Mouse (Mus musculus): Measurements from ENCODE around the gene Thrb. TPM values are rescaled to one million over a fixed set of nuclear protein-coding genes. Genes with fewer than 3 reads are reported as not detected.

Thrb gene
- total and polyA plus RNA-seq, 2 experiments from 2014 or later = 2.1 to 8.9 TPM

DNA sequence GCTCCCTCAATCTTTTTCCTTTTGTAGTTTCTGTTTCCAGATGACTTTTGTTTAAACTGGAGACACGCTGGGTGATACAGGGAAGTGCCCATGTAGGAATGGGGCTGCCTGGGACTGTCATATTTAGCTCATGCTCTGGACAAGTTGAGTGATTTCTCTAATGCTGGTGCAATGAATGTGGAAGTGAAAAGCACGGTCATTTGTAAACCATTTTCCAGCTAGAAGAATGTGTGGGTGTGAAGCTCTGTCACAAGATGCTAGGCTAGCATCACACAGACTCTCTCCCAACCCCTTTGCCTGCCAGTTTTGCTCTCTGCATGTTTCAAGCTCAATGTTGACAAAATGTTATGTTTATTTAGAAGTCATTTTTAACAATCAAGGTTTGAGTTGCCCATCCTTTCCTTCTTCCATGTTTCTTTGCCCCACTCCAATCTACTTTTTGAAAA lies 83.7 kb downstream of the Thrb start:
- TF ChIP-seq CTCF (IDR thresholded peaks at IDR 0.05) = no peak
- H3K4me1 ChIP-seq (ENCODE audit: insufficient read depth, low read length) = no peaks in the 10 kb centered on the region
- WGBS = 71% methylated on average over 2 of the region's 2 CpGs
- no peaks in the 10 kb centered on the region for H3K9me3 ChIP-seq (ENCODE audit: low read length)
- no peak overlapping the region for H3K9ac ChIP-seq (replicated peaks; ENCODE audit: low read length, poor library complexity, severe bottlenecking)
- H3K36me3 ChIP-seq (ENCODE audit: insufficient read depth, low read length) = no peaks in the 10 kb centered on the region
- no peak overlapping the region for H3K27ac ChIP-seq (ENCODE audit: low read depth, low read length)
- DNase-seq (ENCODE audit: low spot score) (no peak), ATAC-seq (ENCODE audit: low FRiP score) (no peak)
- H3K27me3 ChIP-seq (ENCODE audit: insufficient read depth, low read length) = no peaks in the 10 kb centered on the region
- no peak overlapping the region for H3K4me3 ChIP-seq (ENCODE audit: low read depth, low read length)
- H3K4me2 ChIP-seq (ENCODE audit: low read depth, low read length, poor library complexity, severe bottlenecking) = no peak overlapping the region

DNA sequence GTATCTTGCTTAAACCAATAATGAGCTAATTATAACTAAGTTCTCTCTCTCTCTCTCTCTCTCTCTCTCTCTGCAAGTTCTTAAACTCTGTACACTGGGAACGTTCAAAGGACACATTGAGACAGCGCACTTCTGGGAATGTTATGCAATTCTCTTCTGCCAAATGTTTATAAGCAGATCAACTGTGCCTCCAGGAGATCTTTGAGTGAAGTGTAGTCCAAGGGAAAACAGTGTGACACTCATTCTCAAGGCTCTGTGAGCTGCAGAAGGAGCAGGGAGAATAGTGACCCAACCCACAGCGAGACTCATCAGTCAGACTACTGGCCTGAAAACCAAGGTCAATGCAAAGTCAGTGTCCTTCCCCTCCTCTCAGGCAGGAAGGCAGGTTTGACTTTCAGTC lies 87.9 kb downstream of the Thrb start:
- no peaks in the 10 kb centered on the region for H3K27me3 ChIP-seq (ENCODE audit: insufficient read depth, low read length)
- H3K4me2 ChIP-seq (ENCODE audit: low read depth, low read length, poor library complexity, severe bottlenecking) = no peak overlapping the region
- H3K9me3 ChIP-seq (ENCODE audit: low read length) = no peaks in the 10 kb centered on the region
- TF ChIP-seq CTCF (IDR thresholded peaks at IDR 0.05) = no peak
- DNase-seq (ENCODE audit: low spot score) = no peak
- no peaks in the 10 kb centered on the region for H3K36me3 ChIP-seq (ENCODE audit: insufficient read depth, low read length)
- H3K4me1 ChIP-seq (ENCODE audit: insufficient read depth, low read length) = no peaks in the 10 kb centered on the region
- 83% methylated on average over 3 of the region's 3 CpGs for WGBS
- H3K4me3 ChIP-seq (ENCODE audit: low read depth, low read length) = no peak overlapping the region
- ATAC-seq (ENCODE audit: low FRiP score) = no peak
- no peak overlapping the region for H3K27ac ChIP-seq (ENCODE audit: low read depth, low read length)
- no peak overlapping the region for H3K9ac ChIP-seq (replicated peaks; ENCODE audit: low read length, poor library complexity, severe bottlenecking)

DNA sequence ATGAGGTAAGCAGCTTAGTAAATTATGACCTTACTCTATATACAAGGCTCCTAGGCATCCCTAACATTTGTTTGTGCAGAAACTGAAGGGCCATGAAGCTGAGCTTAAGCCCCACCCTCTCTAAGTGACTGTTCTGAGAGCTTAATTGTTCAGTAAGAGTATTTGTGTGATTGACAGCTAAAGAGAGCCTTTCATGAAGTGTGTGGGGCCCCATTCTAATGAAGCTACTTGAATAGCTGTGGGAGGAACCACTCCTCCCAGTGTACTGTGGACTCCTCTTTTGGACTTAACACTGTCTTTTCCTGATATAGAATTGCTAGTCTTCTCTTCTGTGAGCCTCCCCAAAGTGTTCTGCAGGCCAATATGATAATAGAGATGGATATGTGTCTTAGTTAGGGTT lies 88.9 kb downstream of the Thrb start:
- H3K4me1 ChIP-seq (ENCODE audit: insufficient read depth, low read length) = no peaks in the 10 kb centered on the region
- H3K27me3 ChIP-seq (ENCODE audit: insufficient read depth, low read length) = no peaks in the 10 kb centered on the region
- no peak overlapping the region for H3K4me3 ChIP-seq (ENCODE audit: low read depth, low read length)
- H3K4me2 ChIP-seq (ENCODE audit: low read depth, low read length, poor library complexity, severe bottlenecking) = no peak overlapping the region
- TF ChIP-seq CTCF (IDR thresholded peaks at IDR 0.05) = no peak
- no peak for DNase-seq (ENCODE audit: low spot score)
- H3K36me3 ChIP-seq (ENCODE audit: insufficient read depth, low read length) = no peaks in the 10 kb centered on the region
- ATAC-seq (ENCODE audit: low FRiP score) = no peak
- H3K9ac ChIP-seq (replicated peaks; ENCODE audit: low read length, poor library complexity, severe bottlenecking) = no peak overlapping the region
- H3K27ac ChIP-seq (ENCODE audit: low read depth, low read length) = no peak overlapping the region
- no peaks in the 10 kb centered on the region for H3K9me3 ChIP-seq (ENCODE audit: low read length)

DNA sequence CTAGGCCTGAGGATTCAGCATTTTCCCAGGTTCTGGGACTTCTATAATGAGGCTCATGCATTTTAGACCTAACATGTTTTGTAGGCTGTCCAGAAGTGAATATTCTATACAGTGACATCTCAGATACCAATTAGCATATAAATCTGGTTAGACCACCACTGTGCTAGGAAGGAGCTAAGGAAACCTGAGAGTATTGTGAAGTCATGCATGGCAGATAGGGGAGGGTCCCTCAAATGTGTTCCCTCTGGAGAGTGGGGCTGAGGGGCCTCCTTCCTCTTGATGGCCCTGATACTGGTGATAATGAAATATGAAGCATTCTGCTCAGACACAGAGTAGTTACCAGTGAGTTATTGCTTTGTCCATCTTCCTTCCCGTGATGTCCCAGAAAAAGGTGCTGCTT lies 91.8 kb downstream of the Thrb start:
- Histone ChIP-seq H3K9ac (replicated peaks; ENCODE audit: low read length, poor library complexity, severe bottlenecking) (no peak overlapping the region), H3K36me3 (ENCODE audit: insufficient read depth, low read length) (no peaks in the 10 kb centered on the region), H3K27ac (ENCODE audit: low read depth, low read length) (no peak overlapping the region), H3K9me3 (ENCODE audit: low read length) (no peaks in the 10 kb centered on the region), H3K27me3 (ENCODE audit: insufficient read depth, low read length) (no peaks in the 10 kb centered on the region), H3K4me2 (ENCODE audit: low read depth, low read length, poor library complexity, severe bottlenecking) (no peak overlapping the region), H3K4me3 (ENCODE audit: low read depth, low read length) (no peak overlapping the region), H3K4me1 (ENCODE audit: insufficient read depth, low read length) (no peaks in the 10 kb centered on the region)
- WGBS = 91% methylated on average over 1 of the region's 1 CpGs
- DNase-seq (ENCODE audit: low spot score) (no peak), ATAC-seq (ENCODE audit: low FRiP score) (no peak)
- TF ChIP-seq CTCF (IDR thresholded peaks at IDR 0.05) = no peak

DNA sequence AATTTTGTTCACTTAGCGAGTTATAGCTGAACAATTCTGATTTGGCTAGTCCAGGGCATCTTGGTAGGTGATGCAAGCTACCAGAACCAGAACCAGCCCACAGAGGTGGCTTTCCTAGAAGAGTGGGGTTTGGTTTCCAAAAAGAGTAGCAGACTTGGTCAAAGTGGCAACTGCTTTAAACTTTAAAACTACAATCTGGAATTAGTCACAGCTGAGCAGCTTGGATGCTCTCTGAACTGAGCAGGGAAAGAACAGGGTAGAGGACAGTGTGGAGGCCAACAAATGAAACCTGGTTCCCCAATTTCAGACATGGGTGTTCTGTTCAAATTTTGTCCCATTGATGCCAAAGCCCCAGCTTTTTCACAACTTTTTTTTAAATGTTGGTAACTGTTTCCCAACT lies 93.4 kb downstream of the Thrb start:
- no peaks in the 10 kb centered on the region for H3K36me3 ChIP-seq (ENCODE audit: insufficient read depth, low read length)
- H3K27me3 ChIP-seq (ENCODE audit: insufficient read depth, low read length) = no peaks in the 10 kb centered on the region
- H3K4me1 ChIP-seq (ENCODE audit: insufficient read depth, low read length) = no peaks in the 10 kb centered on the region
- no peak overlapping the region for H3K4me3 ChIP-seq (ENCODE audit: low read depth, low read length)
- no peak overlapping the region for H3K4me2 ChIP-seq (ENCODE audit: low read depth, low read length, poor library complexity, severe bottlenecking)
- ATAC-seq (ENCODE audit: low FRiP score) (no peak), DNase-seq (ENCODE audit: low spot score) (no peak)
- WGBS = 93% methylated on average over 1 of the region's 1 CpGs
- no peaks in the 10 kb centered on the region for H3K9me3 ChIP-seq (ENCODE audit: low read length)
- TF ChIP-seq CTCF (IDR thresholded peaks at IDR 0.05) = no peak
- H3K9ac ChIP-seq (replicated peaks; ENCODE audit: low read length, poor library complexity, severe bottlenecking) = no peak overlapping the region
- H3K27ac ChIP-seq (ENCODE audit: low read depth, low read length) = no peak overlapping the region

DNA sequence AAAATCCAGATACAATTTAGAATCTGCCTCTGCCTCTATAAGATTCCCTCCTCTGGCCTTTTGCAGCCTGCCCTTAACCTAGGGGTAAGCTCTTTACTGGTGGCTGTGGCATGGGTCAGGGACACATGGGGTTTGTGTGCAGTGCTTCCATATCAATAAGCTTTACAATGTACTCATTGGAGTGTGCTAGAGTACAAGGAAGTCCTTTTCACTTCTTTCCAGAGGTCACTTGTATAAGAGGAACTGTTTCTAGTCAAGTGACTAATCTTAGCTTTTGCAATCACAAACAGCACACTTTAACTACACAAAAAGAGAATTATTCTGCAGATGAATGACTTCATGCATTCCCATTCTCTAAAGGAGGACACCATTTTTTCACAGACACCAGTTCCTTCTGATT lies 96.7 kb downstream of the Thrb start:
- ATAC-seq (ENCODE audit: low FRiP score) (no peak), DNase-seq (ENCODE audit: low spot score) (no peak)
- H3K27me3 ChIP-seq (ENCODE audit: insufficient read depth, low read length) = no peaks in the 10 kb centered on the region
- H3K9ac ChIP-seq (replicated peaks; ENCODE audit: low read length, poor library complexity, severe bottlenecking) = no peak overlapping the region
- TF ChIP-seq CTCF (IDR thresholded peaks at IDR 0.05) = no peak
- H3K4me3 ChIP-seq (ENCODE audit: low read depth, low read length) = no peak overlapping the region
- H3K9me3 ChIP-seq (ENCODE audit: low read length) = no peaks in the 10 kb centered on the region
- H3K4me2 ChIP-seq (ENCODE audit: low read depth, low read length, poor library complexity, severe bottlenecking) = no peak overlapping the region
- H3K4me1 ChIP-seq (ENCODE audit: insufficient read depth, low read length) = no peaks in the 10 kb centered on the region
- H3K27ac ChIP-seq (ENCODE audit: low read depth, low read length) = no peak overlapping the region
- H3K36me3 ChIP-seq (ENCODE audit: insufficient read depth, low read length) = no peaks in the 10 kb centered on the region

DNA sequence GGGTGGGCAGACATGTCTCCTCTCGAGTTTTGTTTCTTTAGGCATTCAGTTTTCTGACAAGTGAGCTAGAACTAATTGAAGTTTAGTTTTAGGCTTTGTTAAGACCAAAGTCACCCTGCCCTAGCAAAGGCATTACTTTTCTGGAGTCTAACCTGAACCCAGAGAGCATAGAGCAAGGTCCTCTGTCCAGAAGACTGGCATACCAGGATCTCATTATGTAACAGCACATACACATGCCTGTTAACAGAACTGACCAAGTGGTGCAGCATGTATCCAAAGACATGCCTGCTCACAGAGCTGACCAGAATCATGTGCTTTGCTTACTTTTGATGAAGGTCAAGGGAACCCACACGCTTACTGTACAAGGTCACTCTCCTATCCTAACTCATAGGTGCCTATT lies 107.9 kb downstream of the Thrb start:
- Histone ChIP-seq H3K4me2 (ENCODE audit: low read depth, low read length, poor library complexity, severe bottlenecking) (no peak overlapping the region), H3K4me3 (ENCODE audit: low read depth, low read length) (no peak overlapping the region), H3K4me1 (ENCODE audit: insufficient read depth, low read length) (no peaks in the 10 kb centered on the region), H3K27ac (ENCODE audit: low read depth, low read length) (no peak overlapping the region), H3K9ac (replicated peaks; ENCODE audit: low read length, poor library complexity, severe bottlenecking) (no peak overlapping the region), H3K9me3 (ENCODE audit: low read length) (no peaks in the 10 kb centered on the region), H3K36me3 (ENCODE audit: insufficient read depth, low read length) (no peaks in the 10 kb centered on the region), H3K27me3 (ENCODE audit: insufficient read depth, low read length) (no peaks in the 10 kb centered on the region)
- 68% methylated on average over 2 of the region's 2 CpGs for WGBS
- DNase-seq (ENCODE audit: low spot score) (no peak), ATAC-seq (ENCODE audit: low FRiP score) (no peak)
- TF ChIP-seq CTCF (IDR thresholded peaks at IDR 0.05) = no peak
